Mouse (Mus musculus): ENCODE results near the gene Sacs. TPM values are rescaled to one million over a fixed set of nuclear protein-coding genes. Genes with fewer than 3 reads are reported as not detected.

Sacs gene
- total RNA-seq, 2 experiments from 2014 or later, result 33.0 to 33.6 TPM

Other genes with a start within 250 kb of the Sacs start
- 1 to 10 TPM; 2.2 to 3.2 TPM for gene Tnfrsf19, start 92.0 kb upstream of the Sacs start, total RNA-seq (2021)
- gene Sgcg, start 120.0 kb downstream of the Sacs start, total RNA-seq (2021), result 100 to 1,000 TPM; 199 to 202 TPM
- gene Arl11, start 171.3 kb downstream of the Sacs start, total RNA-seq (2021), result under 1 TPM; 0.83 to 0.96 TPM
- 1 to 10 TPM; 1.1 to 1.2 TPM for gene Ebpl, start 222.0 kb downstream of the Sacs start, total RNA-seq (2021)

Measured in heart, postnatal 14 days (tissue).